Mouse (Mus musculus) thymus, adult 2 months (tissue): ENCODE measurements around the gene Iqch.

Source experiments
- CTCF ChIP-seq: fragments of 200-500 bp; IDR thresholded peaks from 2 replicates; pipeline ENCODE4 v1.5.1; 2012; ENCODE audit warnings: mild to moderate bottlenecking, control low read depth, low read length, moderate library complexity, borderline replicate concordance; ENCODE audit not compliant: control insufficient read depth, poor library complexity, insufficient read depth; ENCODE audit errors: extremely low read depth
- POLR2A ChIP-seq: fragments of 200-500 bp; IDR thresholded peaks from 2 replicates; pipeline ENCODE4 v1.6.1; 2012; ENCODE audit warnings: mild to moderate bottlenecking, low read length, control low read depth, moderate library complexity; ENCODE audit not compliant: control insufficient read depth, poor library complexity, insufficient read depth; ENCODE audit errors: extremely low read depth

GRCm38 (mm10) chr9:63456401-63456800 lies 145.9 kb downstream of the Iqch start:
- no peak for TF ChIP-seq CTCF
- TF ChIP-seq POLR2A: no peak
